Mouse (Mus musculus) heart, postnatal 0 days (tissue): Measurements from ENCODE around the gene Ankrd9. TPM values are rescaled to one million over a fixed set of nuclear protein-coding genes. Genes with fewer than 3 reads are reported as not detected.
A peak's percentile ranks its signal among the peaks of the same experiment; 100 is the strongest.

ENCODE experiments used
- ATAC-seq: fragments of 200-750 bp; cut with Nextera tagmentation; 2 replicates; pipeline ENCODE4 v1.8.0; 2017; ENCODE audit warnings: low read depth, moderate number of reproducible peaks, moderate library complexity; ENCODE audit not compliant: insufficient read depth
- DNase-seq: peaks from one replicate; pipeline ENCODE4 v3.0.0-alpha.2; 2016; ENCODE audit warnings: low spot score
- H3K27ac ChIP-seq: fragments of 300-500 bp; sonication (generic); 2 replicates; pipeline ENCODE4 v1.5.1; 2014; ENCODE audit warnings: low read depth, mild to moderate bottlenecking
- H3K27me3 ChIP-seq: fragments of 300-500 bp; sonication (generic); 2 replicates; pipeline ENCODE4 v1.6.1; 2014; ENCODE audit warnings: low read length, mixed read lengths; ENCODE audit not compliant: control insufficient read depth, insufficient read depth
- H3K36me3 ChIP-seq: fragments of 300-500 bp; sonication (generic); replicated peaks from 2 replicates; pipeline ENCODE4 v1.6.1; 2014; ENCODE audit warnings: low read length, mixed read lengths; ENCODE audit not compliant: control insufficient read depth, insufficient read depth
- H3K4me1 ChIP-seq: fragments of 300-500 bp; sonication (generic); 2 replicates; pipeline ENCODE4 v1.6.1; 2014; ENCODE audit warnings: antibody characterized with exemption; ENCODE audit not compliant: control insufficient read depth, insufficient read depth
- H3K4me2 ChIP-seq: fragments of 300-500 bp; sonication (generic); 2 replicates; pipeline ENCODE4 v1.6.1; 2014; ENCODE audit warnings: low read depth, mild to moderate bottlenecking, low read length, moderate library complexity
- H3K4me3 ChIP-seq: fragments of 300-500 bp; sonication (generic); 2 replicates; pipeline ENCODE4 v1.5.1; 2014; ENCODE audit warnings: low read depth, low read length
- H3K9ac ChIP-seq: fragments of 300-500 bp; sonication (generic); replicated peaks from 2 replicates; pipeline ENCODE4 v1.6.1; 2014; ENCODE audit warnings: low read depth, low read length, mixed read lengths
- H3K9me3 ChIP-seq: fragments of 300-500 bp; sonication (generic); replicated peaks from 2 replicates; pipeline ENCODE4 v1.6.1; 2016; ENCODE audit warnings: low read length; ENCODE audit not compliant: control insufficient read depth
- CTCF ChIP-seq: IDR thresholded peaks from 2 replicates; pipeline ENCODE4 v1.5.1; 2016; ENCODE audit warnings: antibody characterized with exemption, control low read depth, low read depth
- EP300 ChIP-seq: IDR thresholded peaks from 2 replicates; pipeline ENCODE4 v1.6.1; 2016; ENCODE audit warnings: antibody characterized with exemption, low read depth
- WGBS: fragments of 180-500 bp; shearing (Covaris S2); extraction: QIAGEN DNeasy Blood & Tissue Kit; methylation state at CpG from one replicate; pipeline ENCODE4 v1.1.7; 2014; 5-methylcytosine and 5-hydroxymethylcytosine counted together
- polyA plus RNA-seq: library from polyadenylated mRNA; unstranded; fragments of >200 nt; fragmentation: Nextera tagmentation; extraction: Ambion mirVana; gene quantifications from 2 replicates; pipeline ENCODE4 v1.2.1, GENCODE M21; 2015
- total RNA-seq: library from RNA; depleted of rRNA; stranded (reverse); fragments of >200 nt; gene quantifications from 2 replicates; pipeline ENCODE4 v1.2.3, GENCODE M21; 2014; ENCODE audit warnings: low replicate concordance

Gene Ankrd9
- total and polyA plus RNA-seq, 2 experiments from 2014 or later: 34.6 to 39.1 TPM

GRCm38 (mm10) chr12:110953443-110953842, 25.4 kb downstream of the Ankrd9 start:
- Histone ChIP-seq H3K4me3 (no peak overlapping the region), H3K4me1 (peaks cover 11% of the 10 kb centered on the region; the same call in 1 of the 2 replicates), H3K27me3 (no peaks in the 10 kb centered on the region), H3K9ac (no peak overlapping the region), H3K27ac (no peak overlapping the region), H3K9me3 (no peaks in the 10 kb centered on the region), H3K4me2 (no peak overlapping the region), H3K36me3 (peaks cover 20% of the 10 kb centered on the region)
- TF ChIP-seq EP300: no peak
- no peak for TF ChIP-seq CTCF
- WGBS: 91% methylated on average over 3 of the region's 3 CpGs
- no peak for DNase-seq
- ATAC-seq: no peak

- no peak for TF ChIP-seq EP300
- no peak for TF ChIP-seq CTCF
- peaks cover 20% of the 10 kb centered on the region for H3K36me3 ChIP-seq
- no peak overlapping the region for H3K9ac ChIP-seq
- no peaks in the 10 kb centered on the region for H3K9me3 ChIP-seq
- peaks cover 12% of the 10 kb centered on the region; the same call in 1 of the 2 replicates for H3K4me1 ChIP-seq
- 89% methylated on average over 6 of the region's 6 CpGs for WGBS
- no peak overlapping the region for H3K4me2 ChIP-seq
- H3K27ac ChIP-seq: no peak overlapping the region
- no peak for DNase-seq
- no peaks in the 10 kb centered on the region for H3K27me3 ChIP-seq
- no peak for ATAC-seq
- no peak overlapping the region for H3K4me3 ChIP-seq
Observed at GRCm38 (mm10) chr12:110952628-110953385, 26.0 kb downstream of the Ankrd9 start.

- H3K4me2 ChIP-seq: no peak overlapping the region
- no peak overlapping the region for H3K4me3 ChIP-seq
- H3K27me3 ChIP-seq: no peaks in the 10 kb centered on the region
- H3K4me1 ChIP-seq: peaks cover 12% of the 10 kb centered on the region; the same call in 1 of the 2 replicates
- H3K36me3 ChIP-seq: peaks cover 21% of the 10 kb centered on the region
- ATAC-seq (no peak), DNase-seq (no peak)
- H3K27ac ChIP-seq: no peak overlapping the region
- H3K9me3 ChIP-seq: no peaks in the 10 kb centered on the region
- 87% methylated on average over 7 of the region's 7 CpGs for WGBS
- TF ChIP-seq EP300 (no peak), CTCF (no peak)
- no peak overlapping the region for H3K9ac ChIP-seq
Observed at GRCm38 (mm10) chr12:110951236-110951635, 27.6 kb downstream of the Ankrd9 start.

GRCm38 (mm10) chr12:110950151-110950550, 28.7 kb downstream of the Ankrd9 start:
- ATAC-seq: no peak
- no peak overlapping the region for H3K4me2 ChIP-seq
- H3K4me1 ChIP-seq: peaks cover 12% of the 10 kb centered on the region; the same call in 1 of the 2 replicates
- H3K9ac ChIP-seq: no peak overlapping the region
- DNase-seq: no peak
- H3K27ac ChIP-seq: no peak overlapping the region
- 87% methylated on average over 4 of the region's 4 CpGs for WGBS
- TF ChIP-seq EP300 (no peak), CTCF (no peak)
- H3K4me3 ChIP-seq: no peak overlapping the region
- no peaks in the 10 kb centered on the region for H3K27me3 ChIP-seq
- peaks cover 20% of the 10 kb centered on the region for H3K36me3 ChIP-seq
- H3K9me3 ChIP-seq: no peaks in the 10 kb centered on the region

GRCm38 (mm10) chr12:110949410-110949809, 29.4 kb downstream of the Ankrd9 start:
- H3K27ac ChIP-seq: peak overlapping the region; percentile 14
- peak; percentile 60 for ATAC-seq
- no peak overlapping the region for H3K9ac ChIP-seq
- no peaks in the 10 kb centered on the region for H3K9me3 ChIP-seq
- no peak for TF ChIP-seq EP300
- TF ChIP-seq CTCF: no peak
- no peak overlapping the region for H3K4me3 ChIP-seq
- no peak overlapping the region for H3K4me2 ChIP-seq
- DNase-seq: peak; percentile 24
- H3K4me1 ChIP-seq: peaks cover 12% of the 10 kb centered on the region; the same call in 1 of the 2 replicates
- 82% methylated on average over 1 of the region's 1 CpGs for WGBS
- H3K27me3 ChIP-seq: no peaks in the 10 kb centered on the region
- H3K36me3 ChIP-seq: peaks cover 22% of the 10 kb centered on the region; the same call in 1 of the 2 replicates

GRCm38 (mm10) chr12:110948910-110949201, 30.0 kb downstream of the Ankrd9 start:
- Histone ChIP-seq H3K36me3 (peaks cover 24% of the 10 kb centered on the region; the same call in 1 of the 2 replicates), H3K4me2 (no peak overlapping the region), H3K4me1 (peaks cover 12% of the 10 kb centered on the region; the same call in 1 of the 2 replicates), H3K9ac (no peak overlapping the region), H3K4me3 (no peak overlapping the region), H3K27ac (0 out of 2 replicates have a peak overlapping the region, but pooled peaks have one; percentile 43), H3K27me3 (no peaks in the 10 kb centered on the region), H3K9me3 (no peaks in the 10 kb centered on the region)
- ATAC-seq (no peak), DNase-seq (no peak)
- 73% methylated on average over 3 of the region's 3 CpGs for WGBS
- TF ChIP-seq EP300: no peak
- TF ChIP-seq CTCF: no peak
